Mouse (Mus musculus) embryonic facial prominence, embryonic 10.5 days (tissue): ENCODE data around the gene Mvp. TPM values are rescaled to one million over a fixed set of nuclear protein-coding genes. Genes with fewer than 3 reads are reported as not detected.

Experiments used
- DNase-seq: peaks from one replicate; pipeline ENCODE4 v3.0.0-alpha.2; 2017; ENCODE audit warnings: low spot score
- H3K27ac ChIP-seq: fragments of 300-500 bp; sonication (generic); replicated peaks from 2 replicates; pipeline ENCODE4 v1.5.1; 2016; ENCODE audit warnings: mild to moderate bottlenecking
- H3K27me3 ChIP-seq: fragments of 300-500 bp; sonication (generic); replicated peaks from 2 replicates; pipeline ENCODE4 v1.6.1; 2016; ENCODE audit warnings: low read depth, mild to moderate bottlenecking; ENCODE audit not compliant: poor library complexity, severe bottlenecking
- H3K36me3 ChIP-seq: fragments of 300-500 bp; sonication (generic); replicated peaks from 2 replicates; pipeline ENCODE4 v1.6.1; 2016; ENCODE audit warnings: mild to moderate bottlenecking, moderate library complexity
- H3K4me1 ChIP-seq: fragments of 300-500 bp; sonication (generic); 2 replicates; pipeline ENCODE4 v1.6.1; 2016
- H3K4me3 ChIP-seq: fragments of 300-500 bp; sonication (generic); 2 replicates; pipeline ENCODE4 v1.5.1; 2016; ENCODE audit warnings: mild to moderate bottlenecking, moderate library complexity
- H3K9me3 ChIP-seq: fragments of 300-500 bp; sonication (generic); 2 replicates; pipeline ENCODE4 v1.6.1; 2016; ENCODE audit warnings: mild to moderate bottlenecking
- WGBS: fragments of 180-500 bp; shearing (Covaris S2); methylation state at CpG from one replicate; pipeline ENCODE4 v1.1.7; 2016; 5-methylcytosine and 5-hydroxymethylcytosine counted together
- polyA plus RNA-seq: library from polyadenylated mRNA; unstranded; fragments of >200 nt; fragmentation: Nextera tagmentation; extraction: Ambion mirVana; gene quantifications from 2 replicates; pipeline ENCODE4 v1.2.1, GENCODE M21; 2016

Gene Mvp
- polyA plus RNA-seq, 1 experiment from 2014 or later, result 4.1 TPM

DNA sequence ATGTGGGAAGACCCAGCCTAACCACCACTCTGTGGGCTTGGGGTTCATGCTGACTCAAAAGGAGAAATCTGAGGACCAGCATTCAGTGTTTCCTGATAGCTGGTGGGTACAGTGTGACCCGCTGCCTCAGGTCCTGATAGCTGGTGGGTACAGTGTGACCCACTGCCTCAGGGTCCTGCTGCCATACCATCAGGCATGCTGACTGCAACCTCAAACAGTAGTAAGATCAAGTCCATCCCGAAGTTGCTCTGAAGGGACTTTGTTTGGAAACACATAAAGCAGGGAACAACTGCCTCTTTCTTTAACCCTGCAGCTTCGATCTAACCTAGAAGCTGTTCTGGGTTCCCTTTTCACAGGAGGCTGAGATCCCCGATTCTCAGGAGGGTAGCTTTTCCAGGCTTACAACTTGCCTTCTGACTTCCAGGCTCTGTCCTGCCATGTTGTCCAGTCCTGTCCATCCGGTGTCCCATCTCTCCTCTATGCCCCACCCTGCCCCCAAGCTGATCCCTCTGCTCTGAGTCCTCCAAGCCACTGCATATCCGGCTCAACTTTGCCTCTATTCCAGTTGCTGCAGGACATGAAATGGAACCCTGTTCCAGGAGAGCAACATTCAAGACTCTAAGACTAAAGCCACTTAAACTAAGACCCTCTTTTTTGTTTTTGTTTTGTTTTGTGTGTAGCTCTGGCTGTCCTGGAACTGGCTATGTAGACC lies 7.0 kb downstream of the Mvp start:
- H3K27me3 ChIP-seq, result no peaks in the 10 kb centered on the region
- H3K4me3 ChIP-seq, result no peak overlapping the region
- no peak for DNase-seq
- 0 out of 2 replicates have a peak, but pooled peaks cover 4% of the 10 kb centered on the region for H3K4me1 ChIP-seq
- WGBS, result 86% methylated on average over 6 of the region's 6 CpGs
- H3K36me3 ChIP-seq, result peaks cover 15% of the 10 kb centered on the region
- no peaks in the 10 kb centered on the region for H3K9me3 ChIP-seq
- no peak overlapping the region for H3K27ac ChIP-seq

DNA sequence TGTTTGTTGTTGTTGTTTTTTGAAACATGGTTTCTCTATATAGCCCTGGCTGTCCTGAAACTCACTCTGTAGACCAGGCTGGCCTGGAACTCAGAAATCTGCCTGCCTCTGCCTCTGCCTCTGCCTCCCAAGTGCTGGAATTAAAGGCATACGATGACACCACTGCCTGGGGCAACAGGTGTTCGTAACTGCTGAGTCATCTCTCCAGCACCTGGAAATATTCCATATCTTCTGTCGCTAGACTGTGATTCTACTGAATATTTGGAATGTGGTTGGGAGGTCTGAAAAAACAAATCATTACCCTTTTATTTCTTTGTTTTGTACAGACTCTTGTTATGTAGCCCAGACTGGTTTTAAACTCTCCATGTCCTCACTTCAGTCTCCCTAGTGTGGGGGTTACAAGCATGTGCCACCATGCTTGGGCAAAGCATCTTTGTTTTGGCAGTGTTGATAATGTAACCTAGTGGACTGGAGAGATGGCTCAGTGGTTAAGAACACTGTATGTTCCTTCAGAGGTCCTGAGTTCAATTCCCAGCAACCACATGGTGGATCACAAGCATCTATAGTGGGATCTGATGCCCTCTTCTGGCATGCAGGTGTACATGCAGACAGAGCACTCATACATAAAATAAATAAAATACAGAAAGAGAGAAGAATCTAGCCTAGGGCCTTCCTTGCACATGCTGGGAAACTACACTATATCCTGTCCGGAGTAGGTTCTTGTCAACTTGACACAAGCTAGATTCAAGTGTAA lies 10.1 kb downstream of the Mvp start:
- Histone ChIP-seq H3K27ac (no peak overlapping the region), H3K4me3 (no peak overlapping the region), H3K36me3 (no peaks in the 10 kb centered on the region), H3K4me1 (no peaks in the 10 kb centered on the region), H3K9me3 (no peaks in the 10 kb centered on the region), H3K27me3 (no peaks in the 10 kb centered on the region)
- DNase-seq, result no peak
- WGBS, result 87% methylated on average over 4 of the region's 4 CpGs

GRCm38 (mm10) chr7:127003620-127004019 lies 10.8 kb downstream of the Mvp start:
- Histone ChIP-seq H3K9me3 (no peaks in the 10 kb centered on the region), H3K27me3 (no peaks in the 10 kb centered on the region), H3K36me3 (no peaks in the 10 kb centered on the region), H3K4me1 (no peaks in the 10 kb centered on the region), H3K27ac (no peak overlapping the region), H3K4me3 (no peak overlapping the region)
- DNase-seq, result no peak
- WGBS, result 85% methylated on average over 5 of the region's 5 CpGs

DNA sequence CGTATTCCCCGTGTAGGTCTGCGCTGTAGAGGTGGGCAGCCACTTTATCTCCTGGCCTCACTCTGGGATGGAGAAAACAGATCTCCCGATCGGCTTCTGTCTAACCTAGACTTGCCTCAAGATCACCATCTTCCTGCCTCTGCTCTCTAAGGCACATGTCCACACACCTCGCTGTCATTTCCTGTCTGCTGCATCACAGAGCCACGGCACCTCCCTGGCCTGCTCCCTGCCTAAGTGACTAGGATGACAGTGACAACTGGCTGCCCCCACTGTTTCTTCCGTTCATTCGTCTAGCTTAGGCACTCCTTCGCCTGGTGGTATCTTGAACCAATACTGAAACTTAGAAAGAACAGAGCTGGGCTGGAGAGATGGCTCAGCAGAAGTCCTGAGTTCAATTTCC lies 14.9 kb downstream of the Mvp start:
- H3K4me1 ChIP-seq, result no peaks in the 10 kb centered on the region
- DNase-seq, result no peak
- 84% methylated on average over 10 of the region's 10 CpGs for WGBS
- H3K9me3 ChIP-seq, result no peaks in the 10 kb centered on the region; the same call in 1 of the 2 replicates
- no peaks in the 10 kb centered on the region for H3K36me3 ChIP-seq
- H3K27ac ChIP-seq, result no peak overlapping the region
- H3K4me3 ChIP-seq, result no peak overlapping the region
- H3K27me3 ChIP-seq, result no peaks in the 10 kb centered on the region

- WGBS, result 77% methylated on average over 4 of the region's 4 CpGs
- no peak overlapping the region for H3K27ac ChIP-seq
- no peak for DNase-seq
- H3K4me1 ChIP-seq, result peaks cover 6% of the 10 kb centered on the region
- no peaks in the 10 kb centered on the region; the same call in 1 of the 2 replicates for H3K9me3 ChIP-seq
- no peak overlapping the region for H3K4me3 ChIP-seq
- H3K36me3 ChIP-seq, result no peaks in the 10 kb centered on the region
- H3K27me3 ChIP-seq, result no peaks in the 10 kb centered on the region
Measured at GRCm38 (mm10) chr7:126996449-126996848, 18.0 kb downstream of the Mvp start.

DNA sequence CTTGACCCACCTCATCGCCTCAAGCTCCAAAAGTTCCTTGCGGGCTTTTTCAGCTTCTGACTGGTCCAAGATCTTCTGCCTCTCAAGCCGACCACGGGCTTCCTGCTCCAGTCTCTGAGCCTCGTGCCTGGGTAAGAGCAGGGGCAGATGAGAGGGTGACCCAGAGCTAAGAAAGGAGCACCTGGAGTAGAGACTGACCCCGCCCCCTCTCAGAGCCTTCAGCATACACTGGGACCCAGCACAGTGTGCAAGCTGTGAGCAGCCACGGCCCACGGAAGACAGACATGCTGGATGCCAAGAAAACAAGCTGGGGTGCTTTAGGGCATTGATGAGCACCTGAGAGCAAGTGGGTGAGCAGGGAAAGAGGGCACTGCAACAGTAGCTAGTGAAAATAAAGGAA lies 25.6 kb downstream of the Mvp start:
- peaks cover 10% of the 10 kb centered on the region for H3K4me1 ChIP-seq
- no peak overlapping the region for H3K4me3 ChIP-seq
- no peak for DNase-seq
- 69% methylated on average over 8 of the region's 8 CpGs for WGBS
- no peaks in the 10 kb centered on the region for H3K9me3 ChIP-seq
- no peak overlapping the region for H3K27ac ChIP-seq
- H3K27me3 ChIP-seq, result no peaks in the 10 kb centered on the region
- H3K36me3 ChIP-seq, result no peaks in the 10 kb centered on the region

- DNase-seq, result peak; percentile 23
- no peaks in the 10 kb centered on the region for H3K9me3 ChIP-seq
- H3K27ac ChIP-seq, result no peak overlapping the region
- H3K4me1 ChIP-seq, result 0 out of 2 replicates have a peak, but pooled peaks cover 3% of the 10 kb centered on the region
- 44% methylated on average over 9 of the region's 9 CpGs for WGBS
- no peaks in the 10 kb centered on the region for H3K27me3 ChIP-seq
- no peak overlapping the region for H3K4me3 ChIP-seq
- H3K36me3 ChIP-seq, result peaks cover 4% of the 10 kb centered on the region
Measured at GRCm38 (mm10) chr7:126986319-126986718, 28.1 kb downstream of the Mvp start.

GRCm38 (mm10) chr7:126984667-126985444 lies 29.6 kb downstream of the Mvp start:
- H3K27ac ChIP-seq, result no peak overlapping the region
- H3K4me1 ChIP-seq, result 0 out of 2 replicates have a peak, but pooled peaks cover 3% of the 10 kb centered on the region
- no peaks in the 10 kb centered on the region for H3K9me3 ChIP-seq
- H3K27me3 ChIP-seq, result no peaks in the 10 kb centered on the region
- DNase-seq, result no peak
- WGBS, result 71% methylated on average over 10 of the region's 10 CpGs
- H3K36me3 ChIP-seq, result peaks cover 16% of the 10 kb centered on the region
- H3K4me3 ChIP-seq, result no peak overlapping the region

GRCm38 (mm10) chr7:126983113-126983512 lies 31.3 kb downstream of the Mvp start:
- no peak overlapping the region for H3K4me3 ChIP-seq
- DNase-seq, result no peak
- H3K27ac ChIP-seq, result no peak overlapping the region
- peaks cover 34% of the 10 kb centered on the region for H3K36me3 ChIP-seq
- 0 out of 2 replicates have a peak, but pooled peaks cover 3% of the 10 kb centered on the region for H3K4me1 ChIP-seq
- WGBS, result 84% methylated on average over 7 of the region's 7 CpGs
- H3K27me3 ChIP-seq, result no peaks in the 10 kb centered on the region
- no peaks in the 10 kb centered on the region for H3K9me3 ChIP-seq

- H3K27me3 ChIP-seq, result no peaks in the 10 kb centered on the region
- peaks cover 9% of the 10 kb centered on the region for H3K4me1 ChIP-seq
- H3K27ac ChIP-seq, result no peak overlapping the region
Measured at GRCm38 (mm10) chr7:126982054-126982453, 32.4 kb downstream of the Mvp start.

DNA sequence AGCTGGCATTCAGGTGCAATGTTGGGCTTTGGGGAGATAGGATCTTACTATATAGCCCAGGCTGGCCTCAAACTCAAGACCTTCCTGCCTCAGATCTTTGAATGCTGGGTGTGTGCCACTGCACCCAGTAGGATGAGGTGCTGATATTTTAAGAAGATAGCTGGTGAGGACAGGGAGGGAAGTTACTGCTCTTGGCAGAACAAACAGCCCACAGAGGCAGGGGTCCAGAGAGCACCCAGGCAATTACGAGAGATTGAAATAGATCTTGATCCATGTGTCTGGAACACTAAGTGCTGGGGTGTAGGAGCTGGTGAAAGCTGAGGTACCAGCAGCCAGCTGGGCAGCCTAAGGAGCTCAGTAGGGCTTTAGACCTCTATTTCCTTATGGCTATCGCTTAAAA lies 32.8 kb downstream of the Mvp start:
- H3K36me3 ChIP-seq, result peaks cover 37% of the 10 kb centered on the region
- 96% methylated on average over 2 of the region's 2 CpGs for WGBS
- no peak overlapping the region for H3K4me3 ChIP-seq
- H3K27me3 ChIP-seq, result no peaks in the 10 kb centered on the region
- H3K27ac ChIP-seq, result no peak overlapping the region
- DNase-seq, result no peak
- no peaks in the 10 kb centered on the region for H3K9me3 ChIP-seq
- H3K4me1 ChIP-seq, result peaks cover 13% of the 10 kb centered on the region

More at GRCm38 (mm10) chr7:126982054-126982453, 32.4 kb downstream of the Mvp start:
- DNase-seq, result no peak
- H3K9me3 ChIP-seq, result no peaks in the 10 kb centered on the region
- no peak overlapping the region for H3K4me3 ChIP-seq
- WGBS, result 95% methylated on average over 4 of the region's 4 CpGs
- peaks cover 37% of the 10 kb centered on the region for H3K36me3 ChIP-seq

GRCm38 (mm10) chr7:126978841-126979240 lies 35.6 kb downstream of the Mvp start:
- WGBS, result 90% methylated on average over 6 of the region's 6 CpGs
- H3K36me3 ChIP-seq, result peaks cover 37% of the 10 kb centered on the region
- H3K4me1 ChIP-seq, result peaks cover 17% of the 10 kb centered on the region
- no peak overlapping the region for H3K4me3 ChIP-seq
- no peak for DNase-seq
- no peaks in the 10 kb centered on the region for H3K27me3 ChIP-seq
- H3K9me3 ChIP-seq, result no peaks in the 10 kb centered on the region
- H3K27ac ChIP-seq, result no peak overlapping the region
